Mouse (Mus musculus): ENCODE measurements around the gene Fto.

Gene Fto

DNA sequence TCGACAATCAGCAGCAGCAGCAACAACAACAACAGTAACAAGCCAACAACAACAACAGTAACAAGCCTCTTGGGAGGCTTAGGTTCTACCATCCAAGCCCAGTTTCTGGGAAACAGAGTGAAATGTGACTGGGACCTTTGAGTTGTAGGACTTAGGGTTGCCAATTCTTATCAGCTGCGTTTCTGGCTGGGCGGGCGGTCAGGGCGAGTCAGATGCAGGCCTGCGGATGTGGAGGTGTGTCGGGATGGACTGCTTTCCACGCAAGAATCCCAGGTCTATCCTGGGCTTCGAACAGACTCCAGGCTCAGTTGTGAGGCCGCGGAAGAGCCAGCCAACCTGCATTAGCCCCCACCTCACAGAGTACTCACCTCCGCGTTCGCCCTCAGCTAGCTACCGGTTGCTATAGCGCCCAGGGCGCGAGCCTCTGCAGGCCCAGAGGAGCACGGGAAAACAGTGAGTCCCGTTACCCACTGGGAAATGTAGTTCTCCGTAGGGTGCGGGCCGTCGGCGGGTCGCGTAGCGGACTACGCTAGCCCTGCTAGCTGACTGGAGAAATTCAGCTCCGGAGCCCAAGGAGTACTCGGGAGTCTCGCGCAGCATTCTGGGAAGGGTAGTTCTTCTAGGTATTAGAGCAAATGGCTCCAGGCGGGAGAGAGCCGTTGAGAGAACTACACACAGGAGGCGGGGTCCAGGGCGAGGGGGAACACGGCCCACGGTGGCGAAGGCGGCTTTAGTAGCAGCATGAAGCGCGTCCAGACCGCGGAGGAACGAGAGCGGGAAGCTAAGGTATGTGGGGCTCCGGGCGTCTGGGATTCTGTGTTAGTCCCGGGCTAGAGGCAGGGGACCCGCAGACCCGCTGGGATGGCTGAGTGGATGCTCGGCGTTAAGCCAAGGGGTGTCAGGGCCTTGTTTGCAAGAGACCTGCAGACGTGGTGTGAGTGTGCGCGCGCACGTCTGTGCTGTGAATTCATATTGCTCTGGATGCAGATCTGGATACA is at the start of gene Fto, which contains the start of gene Rpgrip1l:
Fto (plus strand) TSS at position 691 of the 998 bp plus-strand sequence.
Rpgrip1l (minus strand) TSS at position 428 of the 998 bp plus-strand sequence.
- peak; percentile 95 to 100 for DNase-seq

DNA sequence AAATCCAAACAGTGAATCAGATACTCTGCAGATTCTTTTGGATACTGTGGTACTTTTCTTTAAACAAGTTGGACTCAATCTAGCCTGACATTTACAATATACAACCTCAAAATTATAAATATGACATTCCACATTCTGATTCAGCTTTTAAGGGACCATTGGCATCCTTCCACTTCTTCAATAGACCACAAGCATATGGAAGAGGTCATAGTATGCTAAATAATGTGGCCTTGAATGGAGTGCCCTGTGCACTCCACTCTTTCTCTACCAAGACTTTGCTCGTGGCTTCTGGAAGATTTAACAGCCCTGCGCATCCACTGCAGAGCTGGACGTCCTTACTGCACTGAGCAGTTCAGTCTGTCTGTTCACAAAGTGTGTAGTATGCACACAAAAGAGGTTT is 49.4 kb upstream of the Fto start:
- no peak for DNase-seq

DNA sequence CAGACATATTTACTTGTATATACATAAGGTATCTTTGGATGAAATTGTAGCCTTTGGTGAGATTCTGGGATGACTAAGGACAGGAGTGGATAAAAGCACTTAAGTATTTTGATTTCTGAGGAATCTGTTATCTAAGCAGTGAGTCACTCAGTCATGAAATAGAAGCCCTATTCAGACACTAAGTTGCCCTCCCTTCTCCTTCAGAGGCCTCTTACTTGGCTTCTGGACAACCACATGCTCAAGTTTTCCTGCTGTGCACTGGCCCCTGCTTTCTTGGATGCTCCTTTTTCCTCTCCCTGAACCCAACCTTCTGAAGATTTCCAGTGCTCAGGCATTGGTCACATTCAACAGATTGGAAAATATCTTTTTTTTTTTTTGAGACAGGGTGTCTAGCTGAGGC is 48.8 kb upstream of the Fto start:
- no peak for DNase-seq

DNA sequence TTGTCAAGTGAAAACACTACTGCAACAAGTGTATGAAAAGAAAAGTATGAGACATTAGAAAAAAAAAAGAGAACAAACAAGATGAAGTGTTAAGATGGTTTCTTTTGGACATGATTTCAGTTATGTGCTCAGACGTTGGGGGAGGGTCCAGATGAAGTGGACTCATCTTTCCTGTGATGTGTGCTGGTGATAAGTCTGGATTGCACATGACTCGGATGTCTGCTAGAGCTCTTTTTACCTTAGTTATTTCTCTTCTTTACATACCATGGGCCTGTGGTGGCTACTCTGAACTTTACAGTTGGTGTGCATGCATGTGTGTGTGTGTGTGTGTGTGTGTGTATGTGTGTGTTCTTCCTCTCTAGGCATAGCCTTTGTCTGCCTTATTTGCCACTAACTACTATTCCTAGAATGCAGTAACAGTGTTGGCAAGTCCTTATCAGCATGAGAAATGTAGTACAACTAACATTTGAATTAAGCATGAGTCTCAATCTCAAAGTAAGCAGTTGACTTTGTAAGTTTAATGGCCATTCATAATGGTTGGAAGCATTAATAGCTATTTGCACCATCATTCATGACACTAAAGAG is 43.9 kb upstream of the Fto start:
- DNase-seq, result no peak

DNA sequence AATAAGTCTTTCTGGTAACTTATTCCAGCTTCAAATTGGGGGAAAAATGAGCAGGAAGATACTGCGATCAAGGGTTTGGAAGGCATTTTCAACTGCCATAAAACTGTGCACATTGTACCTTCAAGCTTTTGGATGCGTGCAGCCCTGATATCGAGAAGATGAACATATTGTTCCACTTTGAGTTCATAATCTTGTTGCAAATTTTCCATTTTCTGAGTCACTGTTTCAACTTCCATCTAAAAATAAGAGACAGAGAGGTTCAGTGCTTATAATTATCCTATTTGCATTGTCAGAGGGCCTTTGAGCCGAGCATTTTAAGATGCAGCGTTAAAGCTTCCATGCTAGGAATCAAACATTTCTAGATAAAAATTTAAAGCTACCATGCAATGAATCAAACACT is 39.8 kb upstream of the Fto start:
- no peak for DNase-seq

DNA sequence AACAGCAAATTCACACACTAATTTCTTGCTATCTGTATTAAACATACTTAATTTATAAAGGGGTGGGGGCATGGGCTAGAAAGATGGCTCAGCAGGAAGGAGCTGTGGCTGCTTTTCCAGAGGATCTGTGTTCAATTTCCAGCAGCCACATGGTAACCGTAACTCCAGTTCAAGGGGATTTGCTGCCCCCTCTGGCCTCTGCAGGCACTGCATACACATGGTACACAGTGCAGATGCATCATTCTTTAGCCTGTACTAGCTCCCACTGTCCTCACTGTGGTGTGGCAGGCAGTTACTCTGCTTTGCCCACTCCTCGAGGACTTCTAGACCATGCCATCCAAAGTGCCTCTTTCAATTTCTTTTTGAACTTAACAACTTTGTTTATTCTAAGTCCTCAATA is 37.0 kb upstream of the Fto start:
- no peak for DNase-seq

DNA sequence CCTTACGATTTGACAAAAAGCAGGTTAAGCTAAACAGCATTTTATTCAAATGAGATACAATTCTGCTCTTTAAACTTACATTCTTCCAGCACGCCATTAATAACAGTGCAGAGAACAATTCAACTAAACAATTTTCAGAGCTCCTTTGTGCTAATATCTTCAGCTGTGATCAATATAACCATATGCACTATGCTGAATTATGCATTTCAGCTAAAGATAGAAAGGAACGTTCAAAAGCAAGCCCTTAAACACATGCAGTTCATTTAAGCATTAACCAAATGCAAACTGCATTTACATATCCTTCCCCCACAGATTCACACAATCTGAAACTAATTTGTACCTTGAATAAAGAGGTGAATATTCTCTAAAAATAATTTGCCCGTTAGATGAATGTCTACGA is 35.3 kb upstream of the Fto start:
- no peak for DNase-seq

DNA sequence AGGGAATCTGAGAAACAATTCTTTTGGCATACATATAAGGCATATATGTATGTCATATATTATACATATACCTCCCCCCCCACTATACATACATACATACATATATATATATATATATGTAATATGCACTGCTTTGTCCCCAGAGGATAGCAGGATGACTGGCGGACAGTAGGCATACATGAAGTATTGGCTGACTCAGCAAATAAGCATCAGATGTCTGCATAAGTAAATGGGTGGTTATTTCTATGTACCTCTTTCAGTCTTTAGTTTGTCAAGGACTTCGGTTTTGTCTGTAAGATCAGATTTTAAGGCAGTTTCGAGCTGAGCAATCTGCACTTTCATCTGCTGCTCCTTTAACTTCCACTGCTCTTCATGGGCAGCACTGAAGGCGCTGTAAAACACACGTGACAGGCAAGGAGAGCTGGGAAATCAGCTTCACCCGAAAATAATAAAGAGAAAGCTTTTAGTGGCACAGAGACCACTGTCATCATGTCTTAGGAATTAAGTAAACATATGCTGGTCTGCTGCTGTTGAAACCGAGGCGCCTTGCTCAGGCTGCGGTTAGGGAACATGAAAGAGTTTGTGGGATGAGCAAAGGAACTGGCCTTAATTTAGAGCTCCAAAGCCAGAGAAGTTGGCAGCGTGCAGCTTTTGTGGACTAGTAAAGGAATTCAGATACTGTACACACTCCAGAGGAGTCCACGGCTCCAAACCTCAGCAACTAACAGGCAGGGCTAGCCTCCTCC is 32.7 kb upstream of the Fto start:
- no peak for DNase-seq

DNA sequence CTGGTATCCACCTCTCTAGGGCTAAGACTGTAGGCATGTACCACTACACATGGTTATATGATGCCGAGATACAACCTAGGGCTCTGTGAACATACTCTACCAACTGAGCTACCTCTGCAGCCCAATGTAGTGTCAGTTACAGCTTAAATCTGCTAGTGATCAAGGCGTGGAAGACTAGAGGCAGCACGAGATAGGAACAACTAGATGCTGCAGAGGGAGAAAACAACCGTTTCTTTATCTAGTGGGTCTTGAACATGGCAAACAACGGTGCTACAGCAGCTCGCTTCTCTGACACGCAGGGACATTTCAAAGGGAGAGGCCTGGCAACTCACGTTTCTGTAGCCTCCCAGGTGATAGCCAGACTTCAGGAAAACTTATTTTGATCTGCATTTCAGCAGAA is 31.8 kb upstream of the Fto start:
- DNase-seq, result no peak

DNA sequence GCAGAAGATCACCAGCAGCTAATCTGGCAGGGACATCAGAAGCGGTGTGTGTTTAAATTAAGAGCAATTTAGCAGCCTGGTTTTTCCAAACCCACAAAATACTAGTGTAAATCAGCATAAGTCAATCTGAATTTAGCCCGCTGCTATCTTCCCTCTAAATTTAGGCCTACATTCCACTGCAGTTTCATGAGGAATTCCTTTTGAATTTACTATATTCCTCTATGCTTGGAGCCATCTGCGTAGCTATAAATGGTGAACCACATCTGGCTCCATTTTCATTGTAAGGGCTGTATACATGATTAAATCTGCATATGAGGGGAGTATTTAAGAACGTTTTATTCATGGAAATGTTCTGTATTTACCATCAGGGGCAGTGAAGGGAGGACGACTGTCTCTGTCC is 30.7 kb upstream of the Fto start:
- no peak for DNase-seq

DNA sequence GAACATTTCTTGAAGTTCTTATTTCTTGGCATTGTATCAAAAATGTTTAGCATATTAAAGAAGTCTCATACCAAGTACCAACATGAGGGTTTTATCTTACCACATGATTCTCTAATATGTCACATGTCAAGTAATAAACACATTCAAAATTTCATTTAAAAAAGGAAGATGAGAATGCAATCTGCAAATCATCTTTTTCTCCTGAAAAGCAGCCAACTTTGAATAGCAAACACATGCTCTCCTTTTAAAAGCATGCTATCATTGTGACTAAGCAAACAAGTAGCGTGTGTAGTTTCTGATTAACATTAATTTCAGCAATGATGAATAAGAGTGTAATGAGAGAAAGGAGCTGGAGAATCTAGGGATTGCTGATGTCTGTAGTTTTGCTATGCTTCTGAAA is 29.5 kb upstream of the Fto start:
- DNase-seq, result no peak

DNA sequence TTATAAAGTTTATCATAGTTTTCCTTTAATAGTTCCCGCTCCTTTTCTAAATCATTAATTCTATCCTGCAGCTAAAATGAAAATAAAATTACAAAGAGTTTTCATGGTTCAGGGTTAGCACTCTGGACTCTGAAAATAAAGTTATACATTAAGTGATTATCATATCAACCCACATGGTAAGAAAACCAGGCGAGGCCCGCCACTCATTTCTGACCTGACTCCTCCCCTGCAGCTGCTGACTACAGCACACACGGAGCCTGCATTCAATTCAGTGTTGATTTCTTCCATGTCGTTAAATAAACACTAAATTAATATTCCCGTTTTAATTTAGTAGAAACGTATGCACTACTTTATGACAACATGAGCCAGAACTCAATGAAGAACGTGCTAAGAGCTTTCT is 27.1 kb upstream of the Fto start:
- DNase-seq, result no peak

DNA sequence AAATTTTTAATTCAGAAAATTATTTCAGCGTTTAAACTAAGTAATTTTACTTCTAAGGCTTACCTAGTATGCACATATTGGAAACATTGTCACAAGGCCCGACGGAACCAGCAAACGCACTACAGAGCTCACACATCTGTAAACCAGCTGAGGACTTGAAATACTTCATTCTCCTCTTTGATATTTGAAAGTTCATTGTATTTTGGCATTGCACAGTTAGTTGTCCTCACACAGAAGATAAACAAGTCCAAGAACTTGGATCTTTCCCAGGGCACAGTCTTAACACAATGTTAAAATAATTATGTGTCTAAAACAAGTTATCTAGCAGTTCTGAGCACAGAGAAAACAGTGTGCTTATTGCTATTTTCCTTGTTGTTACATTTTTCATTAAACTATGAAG is 22.7 kb upstream of the Fto start:
- no peak for DNase-seq

DNA sequence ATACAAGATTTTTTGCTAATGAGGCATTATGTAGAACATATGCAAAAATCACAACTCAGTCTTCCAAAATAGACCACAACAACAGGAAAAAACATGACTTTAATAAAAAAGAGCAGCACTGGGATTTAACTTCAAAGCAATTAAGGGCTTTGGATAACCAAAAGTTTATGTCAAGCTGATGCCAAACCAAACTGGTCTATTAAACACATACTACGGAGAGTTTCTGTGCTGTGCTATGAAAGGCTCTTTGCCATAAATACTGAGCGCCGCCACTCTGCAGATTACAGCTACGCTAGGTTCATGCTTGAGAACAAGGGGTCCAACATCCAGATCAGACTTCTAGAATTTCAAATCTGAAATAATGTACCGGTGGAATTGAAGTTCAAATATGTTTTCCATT is 17.5 kb upstream of the Fto start:
- no peak for DNase-seq

DNA sequence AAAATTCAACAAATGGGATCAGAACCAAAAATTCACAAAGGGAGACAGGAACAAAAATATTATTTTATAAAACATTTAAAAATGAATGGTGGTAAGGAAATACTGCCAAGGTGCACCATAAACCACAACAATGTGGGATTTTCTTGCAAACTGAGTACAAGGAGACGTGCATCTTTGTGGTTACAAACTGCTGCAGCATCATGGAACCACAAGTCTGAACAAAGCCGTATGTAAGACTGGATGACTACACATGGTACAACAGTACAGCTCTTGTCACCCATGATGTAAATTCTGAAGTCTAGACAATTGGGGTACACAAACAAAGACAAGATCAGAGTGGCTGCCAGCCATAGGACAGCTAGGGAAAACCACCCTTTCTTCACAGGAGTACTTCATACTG is 14.7 kb upstream of the Fto start:
- no peak for DNase-seq

DNA sequence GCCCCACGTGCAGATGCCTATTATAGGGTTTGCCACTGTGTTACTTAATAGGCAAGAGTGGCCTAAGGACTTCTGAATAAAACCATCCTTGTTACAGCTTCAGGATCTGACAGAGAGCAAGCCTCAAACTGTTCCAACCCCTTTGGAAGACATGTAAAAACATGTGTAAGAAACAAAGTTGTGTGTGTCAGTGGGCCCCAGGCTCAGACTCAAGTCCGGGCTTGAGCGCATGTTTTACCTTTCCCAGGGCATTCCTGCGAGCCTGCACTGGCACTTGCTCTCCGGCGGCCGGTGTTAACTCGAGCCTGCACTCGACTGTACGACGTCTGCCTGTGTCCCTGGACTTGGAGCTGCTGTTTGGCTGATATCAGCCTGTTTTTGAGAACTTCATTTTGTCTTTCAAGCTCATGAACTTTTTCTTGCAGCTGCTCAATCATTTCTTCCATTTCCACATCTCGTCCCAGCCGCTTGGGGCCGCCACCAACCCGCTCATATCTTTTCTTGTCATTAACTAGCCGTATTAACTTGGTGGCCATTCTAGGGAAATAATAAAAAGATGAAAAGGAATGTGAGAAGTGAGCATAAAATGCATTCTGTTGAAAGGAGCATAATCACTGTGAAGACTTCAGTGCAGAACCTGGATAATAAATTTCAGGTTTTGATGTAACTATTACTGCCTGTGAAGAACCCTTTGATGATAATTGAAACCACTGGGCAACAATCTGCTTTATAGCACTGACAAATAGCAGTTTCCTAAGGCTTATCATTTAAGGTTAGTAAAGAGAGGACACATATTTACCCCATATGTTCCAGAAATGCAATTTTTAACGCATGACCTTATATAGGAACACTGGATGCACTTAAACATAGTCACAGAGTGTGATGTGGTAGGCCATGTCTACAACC is 8.6 kb upstream of the Fto start:
- no peak for DNase-seq

DNA sequence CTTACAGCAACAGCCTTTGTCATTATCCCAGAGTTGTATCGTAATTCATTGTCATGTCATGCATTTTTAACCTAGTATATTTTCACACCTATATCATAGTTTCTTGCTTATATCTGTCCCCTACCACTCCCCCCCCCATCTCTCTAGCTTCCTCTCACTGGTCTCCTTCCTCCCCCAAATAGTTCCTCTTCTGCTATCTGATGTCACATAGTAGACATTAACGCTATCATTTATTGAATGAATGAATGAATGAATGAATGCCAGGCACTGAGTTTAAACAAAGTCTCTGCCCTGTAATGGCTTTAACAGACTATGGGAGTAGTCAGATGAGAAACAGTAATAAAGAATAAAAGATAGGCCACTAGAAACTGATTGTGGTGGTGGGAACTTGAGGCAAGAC is 983 bp upstream of the Fto start:
- no peak for DNase-seq

DNA sequence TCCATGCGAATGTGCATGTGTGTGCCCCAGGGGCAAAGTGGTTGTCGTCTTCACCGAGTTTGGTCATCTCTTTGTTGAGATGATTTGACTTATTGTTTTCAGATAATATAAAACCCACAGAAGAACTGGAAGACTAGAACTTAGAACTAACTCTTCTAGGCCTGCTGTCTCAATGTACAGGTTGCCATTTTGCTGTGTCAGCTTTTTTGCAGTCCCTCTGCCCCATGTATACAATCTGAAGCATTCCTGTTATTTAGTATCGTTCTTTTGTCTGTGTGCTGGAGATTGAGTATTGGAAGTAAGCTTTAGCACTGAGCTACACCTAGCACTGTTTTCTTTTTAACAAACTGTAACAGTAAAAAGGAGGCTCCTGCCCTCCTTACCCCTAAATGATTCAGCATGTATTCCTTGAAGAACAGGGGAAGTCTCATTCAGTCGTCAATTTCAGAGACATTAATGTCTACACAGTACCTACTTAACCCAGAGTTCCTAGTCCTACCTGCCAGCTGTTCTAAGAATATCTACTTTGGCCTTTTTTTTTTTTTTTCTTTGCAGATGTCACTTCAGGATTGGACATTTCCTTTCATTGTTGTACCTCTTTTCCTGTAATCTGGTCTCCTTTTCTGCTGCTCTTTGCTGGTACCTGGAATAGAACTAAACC is 4.4 kb downstream of the Fto start:
- no peak for DNase-seq

DNA sequence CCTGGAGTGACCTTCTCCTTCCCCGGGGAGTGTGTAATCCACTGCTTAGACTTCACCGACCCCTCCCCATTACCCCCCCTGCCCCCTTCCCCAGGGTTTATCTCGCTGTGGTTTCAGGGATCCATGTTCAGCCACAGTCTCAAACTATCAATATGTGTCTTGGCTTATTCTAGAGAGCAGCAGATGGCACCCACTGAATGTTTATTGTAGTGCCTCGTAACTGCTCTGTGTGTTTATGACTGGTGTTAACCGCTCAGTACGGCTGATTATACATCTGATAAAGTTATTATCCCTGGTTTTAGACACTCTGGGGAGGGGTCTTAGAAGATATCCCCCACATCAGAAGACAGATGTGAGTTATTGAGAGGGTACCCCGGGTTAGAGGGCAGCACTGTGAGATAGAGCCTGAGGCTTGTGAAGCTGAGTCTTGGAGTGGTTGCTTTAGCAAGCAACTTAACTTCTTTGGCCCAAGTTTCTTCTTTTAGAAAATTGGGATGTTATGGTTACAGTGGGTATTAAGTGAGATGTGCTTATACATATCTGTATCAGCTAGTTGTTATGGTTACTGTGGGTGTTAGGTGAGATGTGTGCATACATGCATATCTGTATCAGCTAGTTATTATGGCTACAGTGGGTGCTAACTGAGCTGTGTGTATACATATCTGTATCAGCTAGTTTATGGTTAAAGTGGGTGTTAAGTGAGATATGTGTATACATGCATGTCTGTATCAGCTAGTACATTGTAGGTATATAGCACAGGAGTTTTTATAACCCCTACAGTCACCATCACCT is 5.8 kb downstream of the Fto start:
- DNase-seq, result no peak

DNA sequence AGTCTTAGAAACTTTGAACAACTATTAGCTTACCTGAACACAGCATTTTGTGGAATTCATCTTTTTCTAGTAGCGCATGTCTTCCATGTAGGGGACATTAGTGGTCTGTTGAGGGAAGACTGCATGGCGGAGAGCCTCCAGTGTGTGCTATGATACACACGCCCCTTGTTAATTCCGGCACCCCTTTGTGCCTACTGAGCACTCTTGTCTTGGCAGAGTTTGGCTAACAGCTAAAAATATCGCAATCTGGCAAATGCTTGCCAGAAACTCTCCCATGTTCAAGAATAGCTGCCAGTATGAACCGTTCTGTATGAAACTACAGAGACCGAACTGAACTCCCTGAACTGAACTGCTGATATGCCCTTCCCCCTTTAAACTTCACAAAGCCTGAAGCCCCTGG is 10.2 kb downstream of the Fto start:
- peak; percentile 41 to 60 for DNase-seq

DNA sequence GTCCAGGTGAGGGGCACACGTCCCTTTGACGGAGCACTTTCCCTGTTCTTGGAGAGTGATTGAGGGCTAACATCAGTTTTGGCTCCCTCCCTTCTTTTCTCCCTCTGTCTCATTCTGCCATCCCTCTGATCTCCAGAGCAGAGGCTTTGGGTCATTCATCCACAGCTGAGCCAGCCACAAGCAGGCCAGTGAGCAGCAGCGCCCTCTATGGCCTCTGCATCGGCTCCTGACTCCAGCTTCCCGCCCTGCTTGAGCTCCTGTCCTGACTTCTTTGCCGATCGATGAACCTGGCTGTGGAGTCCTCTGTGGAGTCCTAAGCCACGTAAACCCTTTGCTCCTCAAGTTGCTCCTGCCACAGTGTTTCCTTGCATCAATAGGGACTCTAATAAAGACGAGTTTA is 10.9 kb downstream of the Fto start:
- DNase-seq, result peak; percentile 27 to 47

Data from cerebellum, adult 18-20 months (tissue).